Mouse (Mus musculus) embryonic fibroblast, embryonic 13.5 days (primary cell): Measurements from ENCODE around the gene Tmem236.

Experiments used
- CTCF ChIP-seq: IDR thresholded peaks from 2 replicates; pipeline ENCODE4 v1.5.1; 2011; ENCODE audit warnings: mild to moderate bottlenecking, control low read depth, low read length, moderate library complexity, borderline replicate concordance; ENCODE audit not compliant: insufficient read depth
- POLR2A ChIP-seq: IDR thresholded peaks from 2 replicates; pipeline ENCODE4 v1.6.1; 2011; ENCODE audit warnings: low read depth, mild to moderate bottlenecking, control low read depth, low read length, moderate library complexity

DNA sequence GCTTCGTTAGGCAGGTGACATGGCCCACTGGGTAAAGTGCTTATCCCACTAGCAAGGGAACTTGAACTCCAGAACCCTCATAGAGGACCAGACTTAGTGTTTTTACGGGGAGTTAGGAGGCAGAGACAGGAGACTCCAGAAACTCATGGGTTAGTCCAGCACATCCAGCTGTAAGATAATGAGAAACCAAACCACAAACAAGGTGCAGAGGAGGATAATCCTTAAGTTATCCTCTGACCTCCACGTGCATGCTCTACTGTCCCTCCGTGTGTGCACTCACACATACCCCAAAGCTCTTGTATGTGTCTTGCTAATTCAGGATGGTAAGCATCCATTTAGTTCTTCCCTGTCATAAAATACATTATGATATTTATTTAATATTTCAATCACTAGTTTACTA, 17.3 kb downstream of the Tmem236 start:
- TF ChIP-seq POLR2A (no peak), CTCF (no peak)
